Mouse (Mus musculus) lung, postnatal 10 days (tissue): ENCODE data around the gene Spata4.
"Not testable (repeated sequence)": the region's sequence is repeated elsewhere in the genome, so short reads cannot be mapped to it uniquely, and the experiment has no call there.

ENCODE experiments used
- DNase-seq: peaks from one replicate; pipeline ENCODE4 v3.0.0; 2021

The Spata4 gene

DNA sequence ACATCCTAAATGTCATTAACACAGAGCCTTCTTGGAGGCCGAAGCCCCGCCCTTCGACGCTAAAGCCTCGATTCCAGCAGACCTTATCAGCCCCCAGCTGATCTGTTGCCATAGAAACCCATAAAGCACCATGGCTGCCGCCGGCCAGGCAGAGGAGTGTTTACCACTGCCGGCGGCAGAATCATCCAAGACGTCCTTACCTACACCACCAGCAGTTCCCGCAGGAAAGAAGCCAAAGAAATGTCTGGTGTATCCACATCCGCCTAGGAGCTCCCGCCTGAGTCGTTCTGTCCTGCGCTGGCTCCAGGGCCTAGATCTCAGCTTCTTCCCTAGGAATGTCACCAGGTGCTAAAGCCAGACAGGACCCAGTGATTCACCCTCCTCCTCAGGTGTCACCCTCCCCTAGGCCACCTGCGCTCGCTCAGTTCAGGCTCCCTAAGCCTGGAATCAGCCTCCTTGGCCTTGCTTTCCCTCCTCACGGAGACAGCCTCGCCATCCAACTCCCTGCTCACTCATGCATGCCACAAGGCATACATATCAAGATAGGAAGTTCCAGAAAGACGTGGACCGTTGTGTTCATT, at the start of gene Spata4:
Gene Spata4 (plus strand): TSS at position 111 of the 581 bp plus-strand sequence.
- peak; percentile 18 for DNase-seq

- no peak for DNase-seq
Measured at GRCm38 (mm10) chr8:54554921-54555320, 45.7 kb upstream of the Spata4 start.

GRCm38 (mm10) chr8:54562137-54562536, 38.4 kb upstream of the Spata4 start:
- DNase-seq = peak; percentile 8

DNA sequence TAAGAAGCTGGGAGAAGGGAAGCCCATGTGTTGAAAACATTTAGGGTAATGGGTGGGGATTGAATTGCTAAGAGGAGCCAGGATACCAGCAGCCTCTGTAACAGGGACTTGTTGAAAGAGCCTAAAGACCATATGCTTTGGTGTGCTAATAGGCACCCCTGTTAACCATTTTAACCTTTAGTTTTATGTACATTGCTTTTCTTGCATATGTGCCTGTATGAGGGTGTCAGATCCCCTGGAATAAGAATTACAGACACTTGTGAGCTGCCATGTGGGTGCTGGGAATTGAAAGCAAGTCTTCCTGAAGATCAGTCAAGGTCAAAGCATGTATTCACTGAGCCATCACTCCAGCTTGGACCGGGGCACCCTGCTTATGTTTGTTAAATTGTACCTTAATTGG, 35.4 kb upstream of the Spata4 start:
- no peak for DNase-seq

DNA sequence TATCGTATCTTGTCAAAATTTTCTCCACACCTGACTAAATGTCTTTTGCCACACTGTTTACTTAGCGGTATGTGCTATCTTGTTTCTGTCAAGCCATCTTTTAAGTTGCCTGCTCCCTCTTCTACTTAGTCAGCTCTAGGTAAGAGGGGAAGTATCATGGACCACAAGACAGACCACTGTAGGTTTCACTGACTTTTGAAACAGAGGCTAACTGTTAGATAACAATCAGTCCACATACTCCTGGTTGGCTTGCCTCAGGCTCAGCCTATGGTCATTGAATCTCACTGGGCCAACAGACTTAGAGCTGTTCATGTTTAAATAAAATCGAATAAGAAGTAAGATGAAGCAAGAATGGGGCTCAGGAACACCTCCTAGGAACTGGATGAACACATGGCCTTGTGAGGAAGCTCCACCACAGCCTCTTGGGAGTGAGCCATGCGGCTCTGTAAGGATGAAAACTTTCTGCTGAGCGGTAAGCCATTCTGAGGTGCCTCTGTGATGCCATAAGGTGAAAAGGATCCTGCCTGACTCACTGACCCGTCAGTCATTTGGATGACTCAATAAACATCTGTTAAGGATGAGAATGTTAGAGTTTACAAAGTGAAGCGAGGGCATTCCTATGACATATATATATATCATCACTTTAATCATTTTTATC, 34.8 kb upstream of the Spata4 start:
- DNase-seq = no peak

DNA sequence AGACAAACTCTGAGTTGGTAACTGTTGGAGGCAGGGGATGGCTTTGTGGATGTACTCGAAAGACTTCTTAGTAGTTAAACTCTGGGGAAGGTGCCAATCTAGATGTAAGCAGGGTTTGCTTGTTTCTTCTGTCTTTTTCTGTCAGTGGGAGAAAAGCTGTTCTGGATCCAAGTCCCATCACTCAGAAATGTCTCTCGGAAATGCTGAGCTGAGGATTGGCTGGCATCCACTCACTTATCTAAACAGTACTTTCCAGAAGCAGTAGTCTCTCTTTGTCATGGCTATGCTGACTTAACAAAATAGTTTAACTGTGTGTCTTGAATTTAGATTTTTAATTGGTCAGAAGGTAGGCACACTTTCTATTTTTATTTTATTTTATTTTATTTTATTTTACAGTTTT, 33.4 kb upstream of the Spata4 start:
- DNase-seq = peak; percentile 16

DNA sequence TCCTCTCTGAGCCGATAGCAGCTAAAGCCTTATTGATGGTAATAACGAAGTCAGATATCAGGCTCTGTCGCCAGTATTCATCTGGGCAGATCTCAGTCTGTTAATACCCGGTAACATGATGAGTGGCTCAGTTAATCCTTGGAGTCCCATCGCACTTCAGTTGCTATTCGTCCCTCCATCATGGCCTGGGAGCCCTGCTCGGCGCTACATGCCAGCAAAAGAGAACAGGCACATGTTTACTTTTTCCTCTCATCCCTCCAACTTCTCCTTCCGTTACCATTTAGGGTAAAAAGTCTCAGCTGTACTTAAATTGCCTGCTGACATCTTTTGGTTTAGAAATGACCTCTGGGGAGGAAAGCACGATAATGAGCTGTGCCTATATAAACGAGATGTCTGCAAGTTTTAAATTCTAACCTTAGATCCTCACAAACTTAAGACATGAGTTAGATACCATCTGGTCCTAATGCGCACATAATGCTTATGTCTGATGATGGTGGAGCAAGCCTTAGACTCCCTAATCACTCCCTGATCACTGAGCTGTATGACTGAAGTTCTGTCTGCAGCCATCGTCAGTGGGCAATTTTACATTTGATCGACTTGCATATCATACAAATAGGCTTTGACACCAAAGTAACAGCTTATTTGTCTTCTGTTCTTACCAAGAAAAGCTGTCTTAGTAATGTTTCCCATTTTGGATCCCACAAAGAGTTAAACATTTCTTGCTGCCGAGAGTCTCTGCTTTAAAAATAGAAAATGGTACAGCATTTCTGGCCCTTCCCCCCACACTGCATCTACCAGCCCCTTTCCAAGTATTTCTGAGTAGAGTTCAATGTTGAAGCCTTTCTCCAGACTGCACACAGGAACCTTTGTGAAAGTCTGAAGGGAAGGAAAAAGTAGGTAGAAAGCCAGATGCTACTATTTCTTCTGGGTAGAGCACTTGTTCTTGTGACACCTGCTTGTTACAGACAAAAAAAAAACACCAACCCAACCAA, 29.7 kb upstream of the Spata4 start:
- no peak for DNase-seq

DNA sequence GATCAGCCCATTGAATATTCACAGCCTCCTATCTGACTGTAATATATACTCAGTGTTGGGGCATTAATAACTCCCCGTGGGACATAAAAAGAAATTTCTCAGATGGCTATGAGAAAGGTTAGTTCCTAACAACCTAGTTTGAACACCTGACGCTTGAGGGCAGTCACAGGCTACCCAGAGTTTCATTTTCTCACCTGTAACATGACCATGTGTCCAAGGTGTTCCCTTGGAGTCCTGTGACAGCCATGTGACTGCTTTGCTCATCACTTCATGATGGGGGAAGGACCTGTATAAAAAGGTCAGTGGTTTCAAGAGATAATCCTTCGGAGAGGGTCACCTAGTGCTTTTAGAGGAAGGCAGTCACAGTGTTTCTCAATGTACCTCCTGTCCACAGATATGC, 19.1 kb upstream of the Spata4 start:
- DNase-seq = no peak

GRCm38 (mm10) chr8:54582886-54583285, 17.7 kb upstream of the Spata4 start:
- no peak for DNase-seq

DNA sequence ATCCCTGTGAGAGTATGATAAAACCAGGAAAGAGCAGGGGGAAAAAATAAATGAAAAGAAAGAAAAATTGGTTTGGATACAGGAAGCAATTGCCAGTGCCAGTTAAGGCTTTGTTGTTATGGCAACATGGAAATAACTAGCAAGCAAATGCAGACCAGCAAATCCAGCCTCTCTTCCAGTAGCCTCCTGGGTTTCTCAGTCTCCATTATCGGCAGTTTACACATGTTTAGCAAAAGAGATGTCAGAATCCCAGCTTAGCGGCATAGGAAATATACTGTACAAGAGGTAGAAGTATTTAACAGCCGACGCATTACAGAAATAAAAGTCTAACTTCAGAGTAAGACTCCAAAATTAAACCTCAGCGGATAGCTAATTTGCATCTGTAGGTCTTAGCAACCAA, 5.9 kb upstream of the Spata4 start:
- no peak for DNase-seq

DNA sequence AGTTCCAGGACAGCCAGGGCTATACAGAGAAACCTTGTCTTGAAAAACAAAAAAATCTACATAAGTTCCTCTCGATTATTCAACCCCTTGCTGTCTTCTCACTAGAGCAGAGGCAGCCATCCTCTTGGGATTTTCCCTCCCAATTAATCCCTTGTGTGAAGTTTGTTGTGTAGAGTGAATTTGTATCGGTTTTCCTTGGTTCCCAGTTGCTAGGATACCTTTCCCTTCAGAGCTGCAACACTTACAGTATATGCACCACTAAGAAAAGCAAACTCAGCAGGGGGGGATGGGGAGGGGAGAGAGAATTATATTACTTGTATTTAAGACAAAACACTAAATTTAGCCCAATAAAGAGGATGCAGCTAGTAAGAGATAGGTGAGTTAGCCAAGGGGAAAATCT, 4.5 kb upstream of the Spata4 start:
- no peak for DNase-seq

DNA sequence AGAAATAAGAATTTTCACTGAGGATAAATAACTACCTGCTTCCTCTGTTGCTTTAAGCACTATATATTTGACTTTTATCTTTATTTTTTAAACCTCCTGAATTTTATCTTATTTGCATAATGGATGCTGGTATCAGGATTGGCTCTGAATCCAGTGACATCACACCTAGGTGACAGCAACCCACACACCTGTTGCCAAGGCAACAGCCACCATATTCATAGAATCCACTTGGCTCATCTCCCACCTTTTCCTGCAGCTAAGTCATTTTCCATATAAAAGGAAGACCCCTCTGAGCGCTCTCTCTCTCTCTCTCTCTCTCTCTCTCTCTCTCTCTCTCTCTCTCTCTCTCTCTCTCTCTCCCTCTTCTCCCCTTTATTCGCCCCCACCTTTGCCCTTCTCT, 3.6 kb upstream of the Spata4 start:
- DNase-seq = no peak

DNA sequence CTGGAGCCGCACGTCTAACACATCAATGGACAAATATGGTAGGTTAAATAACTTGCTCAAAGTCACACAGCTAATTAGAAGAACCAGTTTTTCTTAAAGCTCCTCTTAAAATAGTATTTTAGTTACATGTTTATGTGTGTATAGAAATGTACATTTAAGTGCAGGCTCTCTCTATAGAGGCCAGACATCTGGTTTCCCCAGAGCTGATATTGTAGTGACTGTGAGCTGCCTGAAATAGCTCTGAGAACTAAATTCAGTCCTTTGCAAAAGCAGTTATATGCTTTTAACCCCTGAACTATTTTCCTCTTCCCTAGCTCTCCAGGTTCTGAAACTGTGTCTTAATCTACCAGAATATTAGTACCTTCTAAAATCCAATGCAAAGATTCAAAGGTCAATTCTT, 3.2 kb upstream of the Spata4 start:
- no peak for DNase-seq

GRCm38 (mm10) chr8:54603440-54603839, 2.9 kb downstream of the Spata4 start:
- no peak for DNase-seq

DNA sequence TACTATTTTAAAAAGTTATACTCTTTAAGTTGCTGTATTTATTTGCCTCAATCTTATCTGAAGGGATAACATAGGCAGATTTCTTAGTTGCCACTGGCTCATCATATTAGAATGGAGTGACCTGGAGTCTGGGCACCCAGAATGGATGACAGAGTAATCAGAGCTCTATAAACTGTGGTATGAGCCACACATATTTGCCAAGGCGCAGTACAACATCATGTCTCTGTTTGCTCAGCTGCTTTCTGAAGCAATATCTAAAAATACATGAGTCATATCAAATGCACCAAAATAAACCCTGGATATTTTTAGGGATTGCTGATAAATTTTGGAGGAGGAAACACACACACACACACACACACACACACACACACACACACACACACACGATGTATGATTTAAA, 8.8 kb downstream of the Spata4 start:
- DNase-seq = no peak

DNA sequence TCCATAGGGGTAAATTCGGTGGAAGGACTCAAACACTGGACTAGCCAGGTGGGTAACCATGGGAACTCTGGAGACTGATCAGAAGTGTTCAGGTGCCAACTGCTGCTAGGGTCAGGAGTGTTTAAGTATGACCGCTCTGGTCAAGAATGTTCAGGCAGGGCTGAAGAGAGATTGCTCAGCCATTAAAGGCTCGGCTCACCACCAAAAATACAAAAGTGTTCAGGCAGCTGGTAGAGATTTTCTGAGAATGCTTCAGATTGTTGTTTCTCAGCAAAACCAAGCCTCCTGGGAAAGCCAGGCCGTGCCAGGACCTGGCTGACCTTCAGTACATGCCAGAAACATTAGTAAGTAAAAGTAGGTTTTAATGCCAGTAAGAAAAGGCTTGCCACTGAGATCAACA, 9.7 kb downstream of the Spata4 start:
- peak; percentile 10 for DNase-seq

GRCm38 (mm10) chr8:54616710-54617109, 16.1 kb downstream of the Spata4 start:
- DNase-seq = not testable (repeated sequence)

GRCm38 (mm10) chr8:54638634-54639033, 38.1 kb downstream of the Spata4 start:
- no peak for DNase-seq
